Mouse (Mus musculus) heart, embryonic 15.5 days (tissue): ENCODE data around the gene Atg5. TPM values are rescaled to one million over a fixed set of nuclear protein-coding genes. Genes with fewer than 3 reads are reported as not detected.
A peak's percentile ranks its signal among the peaks of the same experiment; 100 is the strongest.

Source experiments
- ATAC-seq: fragments of 200-750 bp; cut with Nextera tagmentation; replicated peaks from 2 replicates; pipeline ENCODE4 v1.8.0; 2017; ENCODE audit warnings: low read depth, moderate TSS enrichment; ENCODE audit not compliant: insufficient number of reproducible peaks, insufficient read depth, low FRiP score
- H3K27ac ChIP-seq: fragments of 300-500 bp; sonication (generic); 2 replicates; pipeline ENCODE4 v1.5.1; 2015; ENCODE audit warnings: mild to moderate bottlenecking, inconsistent platforms
- H3K27me3 ChIP-seq: fragments of 300-500 bp; sonication (generic); 2 replicates; pipeline ENCODE4 v1.6.1; 2015; ENCODE audit warnings: inconsistent platforms
- H3K36me3 ChIP-seq: fragments of 300-500 bp; sonication (generic); 2 replicates; pipeline ENCODE4 v1.6.1; 2015; ENCODE audit warnings: mild to moderate bottlenecking, inconsistent platforms
- H3K4me1 ChIP-seq: fragments of 300-500 bp; sonication (generic); replicated peaks from 2 replicates; pipeline ENCODE4 v1.6.1; 2015; ENCODE audit warnings: inconsistent platforms
- H3K4me2 ChIP-seq: fragments of 300-500 bp; sonication (generic); 2 replicates; pipeline ENCODE4 v1.6.1; 2015; ENCODE audit warnings: inconsistent platforms, mild to moderate bottlenecking, moderate library complexity
- H3K4me3 ChIP-seq: fragments of 300-500 bp; sonication (generic); 2 replicates; pipeline ENCODE4 v1.5.1; 2015; ENCODE audit warnings: mild to moderate bottlenecking, inconsistent platforms
- H3K9ac ChIP-seq: fragments of 300-500 bp; sonication (generic); 2 replicates; pipeline ENCODE4 v1.6.1; 2015; ENCODE audit warnings: mild to moderate bottlenecking, inconsistent platforms
- H3K9me3 ChIP-seq: fragments of 300-500 bp; sonication (generic); replicated peaks from 2 replicates; pipeline ENCODE4 v1.6.1; 2016; ENCODE audit warnings: inconsistent platforms
- WGBS: fragments of 180-500 bp; shearing (Covaris S2); methylation state at CpG from one replicate; pipeline ENCODE4 v1.1.7; 2015; ENCODE audit warnings: mixed read lengths; 5-methylcytosine and 5-hydroxymethylcytosine counted together
- polyA plus RNA-seq: library from polyadenylated mRNA; unstranded; fragments of >200 nt; fragmentation: Nextera tagmentation; extraction: Ambion mirVana; gene quantifications from 2 replicates; pipeline ENCODE4 v1.2.1, GENCODE M21; 2015

The Atg5 gene
- polyA plus RNA-seq, 1 experiment from 2014 or later = 23.5 TPM

DNA sequence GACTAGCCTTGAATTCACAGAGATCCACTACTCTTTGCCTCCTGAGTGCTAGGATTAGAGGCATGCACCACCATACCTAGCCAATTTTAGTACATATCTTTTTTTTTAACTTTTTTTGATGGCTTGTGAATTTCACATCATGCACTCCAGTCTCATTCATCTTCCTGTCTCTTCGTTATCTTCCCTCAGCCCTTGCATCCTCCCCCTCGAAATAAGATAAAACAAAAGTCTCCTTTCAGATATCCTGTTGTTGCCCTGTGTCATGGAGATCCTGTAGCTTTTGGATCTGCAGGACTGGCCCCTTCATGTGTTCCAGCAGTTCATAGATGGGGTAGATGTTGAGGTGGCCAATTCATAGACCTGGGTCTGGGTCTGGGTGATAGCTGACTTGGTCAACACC lies 106.5 kb downstream of the Atg5 start:
- no peak overlapping the region for H3K27ac ChIP-seq
- H3K36me3 ChIP-seq = no peaks in the 10 kb centered on the region
- H3K27me3 ChIP-seq = no peaks in the 10 kb centered on the region
- no peak overlapping the region for H3K4me3 ChIP-seq
- 60% methylated on average over 2 of the region's 2 CpGs for WGBS
- no peaks in the 10 kb centered on the region for H3K9me3 ChIP-seq
- no peak for ATAC-seq
- no peaks in the 10 kb centered on the region for H3K4me1 ChIP-seq
- H3K4me2 ChIP-seq = no peak overlapping the region
- no peak overlapping the region for H3K9ac ChIP-seq

DNA sequence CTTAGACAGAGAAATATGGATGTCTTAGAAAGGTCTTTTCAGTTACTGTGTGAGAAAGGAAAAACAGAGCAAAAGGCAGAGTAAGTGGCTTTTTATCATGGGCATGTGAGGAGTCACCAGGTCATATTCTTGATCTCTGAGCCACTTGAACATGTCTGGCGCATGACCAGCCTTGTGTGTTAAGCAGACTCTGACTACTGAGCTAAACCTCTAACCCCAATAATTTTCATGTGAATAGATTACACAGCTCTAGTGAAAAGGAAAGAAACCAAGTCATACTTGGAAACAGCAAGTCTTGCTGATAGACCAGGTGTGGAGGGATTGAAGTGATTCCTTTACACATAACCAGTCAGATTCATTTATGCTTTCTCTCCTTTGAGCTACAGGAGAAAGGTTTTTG lies 107.3 kb downstream of the Atg5 start:
- Histone ChIP-seq H3K9ac (no peak overlapping the region), H3K9me3 (no peaks in the 10 kb centered on the region), H3K4me1 (peaks cover 5% of the 10 kb centered on the region), H3K4me3 (no peak overlapping the region), H3K27ac (no peak overlapping the region), H3K4me2 (no peak overlapping the region), H3K27me3 (no peaks in the 10 kb centered on the region), H3K36me3 (no peaks in the 10 kb centered on the region)
- 84% methylated on average over 1 of the region's 1 CpGs for WGBS
- no peak for ATAC-seq

DNA sequence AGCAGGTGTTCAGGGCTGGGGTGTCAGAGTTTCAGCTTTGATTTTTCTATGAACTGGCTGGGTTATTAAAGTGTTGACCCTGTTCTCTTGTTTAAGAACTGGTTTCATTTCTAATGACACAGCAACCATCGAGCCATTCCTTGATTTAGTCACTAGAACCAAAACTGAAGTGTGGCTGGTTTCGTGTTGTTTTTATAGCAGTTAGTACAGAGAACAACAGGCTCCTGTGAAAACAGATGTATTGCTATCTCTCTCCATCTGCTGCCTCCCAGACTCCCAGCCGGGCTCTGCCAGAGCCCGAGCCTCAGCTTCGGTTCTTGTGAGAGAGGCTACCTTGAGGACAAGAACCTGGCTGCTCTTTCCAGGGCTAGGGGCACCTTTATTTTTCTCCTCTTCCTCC lies 109.7 kb downstream of the Atg5 start:
- no peak overlapping the region for H3K4me3 ChIP-seq
- WGBS = 51% methylated on average over 5 of the region's 5 CpGs
- H3K4me1 ChIP-seq = peaks cover 20% of the 10 kb centered on the region
- no peak overlapping the region for H3K27ac ChIP-seq
- no peaks in the 10 kb centered on the region for H3K27me3 ChIP-seq
- no peak for ATAC-seq
- H3K36me3 ChIP-seq = no peaks in the 10 kb centered on the region
- no peaks in the 10 kb centered on the region for H3K9me3 ChIP-seq
- no peak overlapping the region for H3K4me2 ChIP-seq
- no peak overlapping the region for H3K9ac ChIP-seq

DNA sequence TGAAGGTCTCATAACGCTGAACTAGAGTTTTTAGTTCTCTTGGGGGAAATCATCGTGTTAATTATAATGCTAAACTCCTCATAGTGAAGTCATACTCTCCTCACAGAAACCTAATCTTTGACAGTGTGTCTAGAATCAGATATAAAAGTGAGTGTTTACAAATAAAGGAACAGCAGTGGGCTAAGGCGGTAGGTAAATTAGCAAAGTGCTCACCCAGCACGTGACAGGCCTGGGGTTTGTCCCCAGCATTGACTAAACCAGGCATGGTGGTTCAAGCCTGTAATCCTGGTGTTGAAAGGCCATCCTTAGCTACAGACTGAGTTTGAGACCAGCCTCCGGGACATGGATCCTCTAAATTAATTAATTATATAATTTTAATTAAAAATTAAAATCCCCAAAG lies 110.2 kb downstream of the Atg5 start:
- WGBS = 81% methylated on average over 5 of the region's 5 CpGs
- Histone ChIP-seq H3K4me1 (peaks cover 20% of the 10 kb centered on the region), H3K9me3 (no peaks in the 10 kb centered on the region), H3K9ac (no peak overlapping the region), H3K4me3 (no peak overlapping the region), H3K27me3 (no peaks in the 10 kb centered on the region), H3K4me2 (no peak overlapping the region), H3K27ac (no peak overlapping the region), H3K36me3 (no peaks in the 10 kb centered on the region)
- no peak for ATAC-seq

DNA sequence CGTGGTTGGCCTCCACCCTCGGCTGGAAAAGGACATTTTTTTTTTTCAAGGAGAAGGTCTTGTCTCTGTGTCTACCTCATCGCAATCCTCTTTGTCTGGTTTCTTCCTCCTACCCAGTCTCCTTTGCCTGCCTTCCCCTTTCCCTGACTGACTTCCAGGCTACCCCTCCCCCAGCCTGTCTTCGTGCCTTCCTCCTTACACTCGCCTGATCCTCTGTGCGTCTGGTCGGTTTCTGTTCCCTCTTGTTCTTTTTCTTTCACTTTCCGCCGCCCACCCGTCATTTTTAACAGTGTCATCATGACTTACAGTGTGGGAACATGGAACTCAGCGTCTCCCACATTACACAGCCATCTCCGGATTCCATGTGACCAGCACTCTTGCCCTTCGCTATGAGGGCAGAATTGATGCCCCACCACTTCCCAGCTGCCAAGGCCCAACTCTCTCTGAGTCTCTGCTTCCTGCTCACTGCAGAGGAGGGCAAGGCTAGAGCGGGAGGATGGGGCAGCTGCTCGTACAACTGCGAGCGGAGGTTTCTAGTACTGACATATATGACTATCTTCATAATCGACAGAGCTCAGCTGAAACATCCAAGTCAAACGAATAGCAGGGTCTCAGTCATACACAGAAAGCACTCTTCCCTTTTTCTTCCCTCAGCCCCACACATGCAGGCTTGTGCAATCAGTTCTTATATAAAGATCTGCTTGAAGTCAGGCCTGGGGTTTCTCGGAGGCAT lies 112.5 kb downstream of the Atg5 start:
- Histone ChIP-seq H3K4me1 (peaks cover 20% of the 10 kb centered on the region), H3K9me3 (no peaks in the 10 kb centered on the region), H3K36me3 (no peaks in the 10 kb centered on the region), H3K27ac (peak overlapping the region; percentile 43), H3K9ac (no peak overlapping the region), H3K27me3 (no peaks in the 10 kb centered on the region), H3K4me2 (peak overlapping the region; percentile 47), H3K4me3 (peak overlapping the region; percentile 7; the same call in 1 of the 2 replicates)
- no peak for ATAC-seq
- 45% methylated on average over 20 of the region's 20 CpGs for WGBS

DNA sequence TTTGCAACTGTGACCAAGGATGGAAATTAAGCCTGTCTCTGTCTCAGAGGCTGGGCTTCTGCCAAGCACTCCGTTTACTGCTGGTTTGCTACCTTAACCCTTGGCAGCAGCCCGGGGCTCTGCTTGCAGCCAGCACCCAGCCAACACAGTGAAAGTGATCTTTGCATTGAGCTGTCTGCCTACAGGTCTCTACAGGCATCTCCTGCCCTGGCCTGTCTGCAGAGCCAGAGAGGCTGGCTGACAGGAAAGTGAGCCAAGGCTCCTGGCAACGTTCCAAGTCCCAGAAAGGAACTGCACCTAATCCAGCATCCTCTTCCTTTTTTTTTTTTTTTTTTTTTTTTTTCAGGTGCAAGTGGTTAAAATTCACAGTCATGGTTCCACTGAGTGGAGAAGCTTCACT lies 113.2 kb downstream of the Atg5 start:
- WGBS = 5% methylated on average over 3 of the region's 3 CpGs
- Histone ChIP-seq H3K27ac (0 out of 2 replicates have a peak overlapping the region, but pooled peaks have one; percentile 43), H3K4me2 (no peak overlapping the region), H3K9me3 (no peaks in the 10 kb centered on the region), H3K4me3 (no peak overlapping the region), H3K36me3 (no peaks in the 10 kb centered on the region), H3K9ac (no peak overlapping the region), H3K27me3 (no peaks in the 10 kb centered on the region), H3K4me1 (peaks cover 20% of the 10 kb centered on the region)
- peak; percentile 54; the same call in 1 of the 2 replicates for ATAC-seq

DNA sequence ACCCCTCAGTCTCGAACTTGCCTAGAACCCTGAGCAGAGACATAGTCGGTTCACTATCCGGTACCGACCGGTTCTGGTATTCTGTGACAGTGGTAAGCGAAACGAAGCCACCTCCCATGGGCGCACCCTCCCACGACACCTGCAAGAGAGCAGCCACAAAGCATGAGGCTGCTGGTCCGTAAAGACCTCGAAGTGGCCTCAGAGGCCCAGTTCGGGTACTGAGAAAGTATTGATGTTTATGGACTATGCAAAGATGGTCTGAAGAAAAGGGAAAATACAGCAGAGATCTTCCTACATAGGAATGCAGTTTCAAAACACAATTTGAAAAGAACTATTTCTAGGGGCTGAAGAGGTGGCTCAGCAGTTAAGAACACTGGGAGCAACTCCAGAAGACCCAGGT lies 113.8 kb downstream of the Atg5 start:
- H3K27me3 ChIP-seq = no peaks in the 10 kb centered on the region
- H3K9me3 ChIP-seq = no peaks in the 10 kb centered on the region
- no peak overlapping the region for H3K4me3 ChIP-seq
- H3K4me1 ChIP-seq = peaks cover 20% of the 10 kb centered on the region
- no peak overlapping the region for H3K4me2 ChIP-seq
- peak overlapping the region; percentile 7; the same call in 1 of the 2 replicates for H3K27ac ChIP-seq
- 92% methylated on average over 12 of the region's 12 CpGs for WGBS
- no peak overlapping the region for H3K9ac ChIP-seq
- no peak for ATAC-seq
- no peaks in the 10 kb centered on the region for H3K36me3 ChIP-seq

DNA sequence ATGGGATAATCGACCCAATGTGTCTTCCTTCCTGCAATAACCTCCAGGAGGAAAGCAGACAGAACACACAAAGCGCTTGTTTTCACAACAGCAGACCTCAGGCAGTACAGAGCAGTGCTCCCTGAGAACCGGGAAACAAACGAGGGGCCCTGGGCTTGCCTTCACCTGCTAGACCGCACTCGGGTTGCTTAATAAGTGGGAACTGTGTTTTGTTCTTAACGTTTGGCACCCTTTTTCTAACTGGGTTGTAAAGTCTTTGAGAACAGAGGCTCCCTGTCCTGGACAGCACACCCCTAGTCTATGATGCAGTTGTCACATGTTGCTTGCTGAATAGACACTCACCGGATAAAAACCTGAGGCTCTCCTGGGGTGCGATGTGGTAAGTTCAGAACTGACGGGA lies 115.1 kb downstream of the Atg5 start:
- Histone ChIP-seq H3K9me3 (no peaks in the 10 kb centered on the region), H3K4me1 (peaks cover 20% of the 10 kb centered on the region), H3K4me2 (no peak overlapping the region), H3K4me3 (no peak overlapping the region), H3K36me3 (no peaks in the 10 kb centered on the region), H3K27me3 (no peaks in the 10 kb centered on the region), H3K27ac (no peak overlapping the region), H3K9ac (no peak overlapping the region)
- 71% methylated on average over 10 of the region's 10 CpGs for WGBS
- ATAC-seq = no peak

DNA sequence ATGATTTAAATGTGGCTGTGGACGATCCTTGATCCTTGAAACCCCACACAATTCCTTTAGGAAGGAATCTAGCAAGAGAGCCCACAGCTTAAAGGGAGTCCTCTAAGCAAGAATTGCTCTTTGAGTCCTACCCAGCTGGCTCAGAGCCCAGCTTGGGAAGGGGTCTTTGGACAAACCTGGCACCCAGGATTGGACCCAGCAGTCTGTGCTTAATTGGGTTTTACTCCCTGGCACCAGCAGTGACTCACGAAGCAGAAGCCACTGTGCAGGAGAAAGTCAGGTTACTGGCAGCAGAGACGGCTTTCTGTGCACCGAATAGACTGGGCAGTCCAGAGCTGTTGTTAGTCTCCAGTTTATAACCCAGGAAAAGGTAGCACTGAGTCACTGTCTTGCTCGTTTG lies 117.1 kb downstream of the Atg5 start:
- no peaks in the 10 kb centered on the region for H3K9me3 ChIP-seq
- no peak overlapping the region for H3K4me3 ChIP-seq
- no peaks in the 10 kb centered on the region for H3K27me3 ChIP-seq
- H3K4me2 ChIP-seq = no peak overlapping the region
- no peak overlapping the region for H3K27ac ChIP-seq
- H3K9ac ChIP-seq = no peak overlapping the region
- peaks cover 17% of the 10 kb centered on the region for H3K4me1 ChIP-seq
- ATAC-seq = no peak
- no peaks in the 10 kb centered on the region for H3K36me3 ChIP-seq
- WGBS = 77% methylated on average over 5 of the region's 5 CpGs

DNA sequence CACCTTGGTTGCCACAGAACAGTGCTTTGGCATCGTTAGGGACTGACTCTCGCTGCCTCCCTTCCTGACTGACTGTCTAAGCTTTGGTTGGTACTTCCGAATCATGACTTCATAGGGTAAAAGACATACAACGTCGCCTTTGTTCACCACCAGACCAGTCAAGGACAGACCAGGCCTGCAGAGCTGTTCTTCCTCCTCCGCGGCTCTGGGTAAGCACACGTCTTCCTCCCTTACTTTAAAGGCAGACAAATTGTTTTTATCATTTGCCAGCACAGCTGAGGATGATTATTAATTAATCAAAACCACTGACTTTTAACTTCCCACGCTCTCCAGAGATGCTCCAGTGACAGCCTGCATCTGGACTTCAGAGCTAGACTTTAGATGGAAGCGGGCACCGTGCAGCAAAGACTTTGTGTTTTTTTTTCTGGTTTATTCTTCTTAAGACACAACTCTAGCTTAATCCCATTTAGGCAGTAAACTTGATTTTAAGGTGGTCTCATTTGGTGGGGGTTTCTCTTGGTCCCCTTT lies 120.6 kb downstream of the Atg5 start:
- no peak overlapping the region for H3K4me2 ChIP-seq
- no peak overlapping the region for H3K9ac ChIP-seq
- 67% methylated on average over 11 of the region's 11 CpGs for WGBS
- no peak overlapping the region for H3K27ac ChIP-seq
- H3K9me3 ChIP-seq = no peaks in the 10 kb centered on the region
- no peaks in the 10 kb centered on the region for H3K27me3 ChIP-seq
- no peaks in the 10 kb centered on the region for H3K36me3 ChIP-seq
- no peak overlapping the region for H3K4me3 ChIP-seq
- H3K4me1 ChIP-seq = no peaks in the 10 kb centered on the region
- ATAC-seq = no peak

DNA sequence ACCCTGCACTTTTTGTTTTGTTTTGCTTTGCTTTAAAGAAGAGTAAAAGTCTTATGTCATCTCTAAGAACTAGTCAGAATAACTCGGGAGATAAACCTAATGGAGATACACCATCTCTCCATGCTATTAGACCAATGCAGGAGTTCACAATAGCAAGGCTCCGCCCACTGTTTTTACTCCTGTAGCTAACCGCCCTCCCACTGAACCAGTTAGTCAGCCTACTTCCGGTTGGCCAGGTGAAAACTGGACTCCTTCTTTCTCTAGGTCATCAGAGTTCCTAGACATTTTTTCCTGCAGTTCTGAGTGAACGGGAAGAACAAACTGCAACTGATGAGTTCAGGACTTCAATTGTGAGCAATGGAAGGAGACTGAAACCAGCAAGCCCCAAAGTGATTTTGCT lies 122.1 kb downstream of the Atg5 start:
- Histone ChIP-seq H3K4me1 (no peaks in the 10 kb centered on the region), H3K27me3 (no peaks in the 10 kb centered on the region), H3K4me2 (no peak overlapping the region), H3K9me3 (no peaks in the 10 kb centered on the region), H3K27ac (no peak overlapping the region), H3K36me3 (no peaks in the 10 kb centered on the region), H3K9ac (no peak overlapping the region), H3K4me3 (no peak overlapping the region)
- ATAC-seq = no peak
- WGBS = 74% methylated on average over 5 of the region's 5 CpGs
